Mouse (Mus musculus) bone marrow, adult 2 months (tissue): ENCODE measurements at regions not wholly inside any gene's neighbourhood (a gene's known extent, or its start where the extent isn't known, plus 50 kb on each side); places are given as distances from the start of the nearest gene placed in this dataset.

Source experiments
- H3K27ac ChIP-seq: fragments of 200-500 bp; 2 replicates; pipeline ENCODE4 v1.5.1; 2012; ENCODE audit warnings: low read depth, mild to moderate bottlenecking, control low read depth, inconsistent platforms, low read length; ENCODE audit not compliant: control insufficient read depth, poor library complexity, insufficient read depth
- H3K4me1 ChIP-seq: fragments of 200-500 bp; 2 replicates; pipeline ENCODE4 v1.6.1; 2011; ENCODE audit warnings: low read length; ENCODE audit not compliant: control insufficient read depth, insufficient read depth
- H3K4me3 ChIP-seq: fragments of 200-500 bp; replicated peaks from 2 replicates; pipeline ENCODE3; 2011; ENCODE audit warnings: mild to moderate bottlenecking, low read depth, low read length, control low read depth; ENCODE audit not compliant: control insufficient read depth
- CTCF ChIP-seq: fragments of 200-500 bp; IDR thresholded peaks from 2 replicates; pipeline ENCODE4 v1.5.1; 2011; ENCODE audit warnings: low read length, control low read depth; ENCODE audit not compliant: control insufficient read depth, insufficient read depth
- POLR2A ChIP-seq: fragments of 200-500 bp; IDR thresholded peaks from 2 replicates; pipeline ENCODE4 v1.6.1; 2011; ENCODE audit warnings: low read depth, mild to moderate bottlenecking, control low read depth, low read length, borderline replicate concordance; ENCODE audit not compliant: control insufficient read depth
- WGBS: fragments of 180-500 bp; shearing (Covaris S2); methylation state at CpG from one replicate; pipeline ENCODE4 v1.1.7; 2018; 5-methylcytosine and 5-hydroxymethylcytosine counted together

DNA sequence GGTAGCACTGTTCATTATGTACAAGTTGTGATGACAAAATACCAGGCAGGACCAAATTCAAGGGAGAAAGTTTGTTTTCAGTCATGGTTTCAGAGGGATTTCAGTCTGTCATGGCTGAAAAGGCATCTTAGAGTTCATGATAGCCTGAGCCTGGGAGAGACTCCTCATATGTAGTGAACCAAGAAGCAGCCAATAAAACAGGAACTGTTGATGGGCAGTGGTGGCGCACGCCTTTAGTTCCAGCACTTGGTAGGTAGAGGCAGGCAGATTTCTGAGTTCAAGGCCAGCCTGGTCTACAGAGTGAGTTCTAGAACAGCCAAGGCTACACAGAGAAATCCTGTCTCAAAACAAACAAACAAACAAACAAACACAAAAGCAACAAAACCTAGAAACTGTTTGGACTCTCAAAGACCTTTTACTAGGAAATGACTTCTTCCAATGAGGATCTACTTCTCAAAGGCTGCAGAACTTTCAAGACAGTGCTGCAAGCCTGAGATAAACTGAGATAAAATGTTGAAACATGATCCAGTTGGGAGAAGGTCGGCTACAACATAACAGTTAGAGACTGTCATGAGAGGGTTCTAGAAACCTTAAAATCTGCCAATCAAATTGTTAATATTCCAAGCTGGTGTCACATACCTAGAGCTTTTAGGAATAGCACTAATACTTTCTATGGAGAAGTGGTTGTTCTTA is 817.5 kb upstream of the Lcorl start:
- H3K4me3 ChIP-seq: no peak overlapping the region
- no peaks in the 10 kb centered on the region for H3K4me1 ChIP-seq
- WGBS: 67% methylated on average over 3 of the region's 3 CpGs
- no peak overlapping the region for H3K27ac ChIP-seq
- TF ChIP-seq POLR2A (no peak), CTCF (no peak)

GRCm38 (mm10) chr5:46673413-46673812 is 816.0 kb upstream of the Lcorl start:
- 57% methylated on average over 1 of the region's 1 CpGs for WGBS

DNA sequence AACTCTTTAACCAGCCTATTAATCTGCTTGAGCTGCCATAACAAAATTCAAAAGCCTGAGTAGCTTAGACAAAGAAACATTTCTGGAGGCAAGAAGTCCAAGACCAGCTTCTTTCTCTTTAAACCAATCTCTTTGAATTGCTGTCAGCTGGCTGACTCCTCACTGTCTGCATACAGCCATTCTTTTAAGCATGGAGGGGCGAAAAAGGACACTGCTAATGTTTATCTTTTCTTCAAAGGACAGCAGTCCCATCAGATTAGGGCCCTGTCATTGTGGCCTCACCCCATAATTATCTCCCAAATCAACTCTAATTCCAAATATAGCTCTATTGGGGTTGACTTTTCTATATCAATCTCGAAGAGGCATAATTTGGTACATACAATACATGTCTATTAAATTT is 813.1 kb upstream of the Lcorl start:
- 48% methylated on average over 2 of the region's 2 CpGs for WGBS
- TF ChIP-seq POLR2A (no peak), CTCF (no peak)

More at GRCm38 (mm10) chr5:46673413-46673812, 816.0 kb upstream of the Lcorl start:
- Histone ChIP-seq H3K4me1 (no peaks in the 10 kb centered on the region), H3K27ac (no peak overlapping the region), H3K4me3 (no peak overlapping the region)
- TF ChIP-seq POLR2A (no peak), CTCF (no peak)

DNA sequence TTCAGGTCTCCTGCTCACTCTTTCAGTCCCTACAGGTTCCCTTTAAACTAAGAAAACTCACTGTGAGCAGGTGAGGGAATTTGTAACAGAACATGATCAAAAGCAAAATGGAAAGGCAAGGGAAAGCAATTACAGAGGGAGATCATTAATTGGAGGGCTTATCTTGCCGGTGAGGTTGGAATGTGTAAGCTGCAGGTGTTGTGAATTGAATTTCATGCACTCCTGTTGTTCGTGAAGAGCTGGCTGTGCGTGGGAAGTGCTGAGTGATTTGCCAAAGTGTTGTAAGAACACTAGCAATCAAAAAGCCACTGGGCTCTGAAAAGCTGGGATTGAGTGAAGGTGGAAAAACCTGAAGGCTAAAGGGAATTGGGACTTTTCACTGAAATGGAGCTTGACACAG is 808.8 kb upstream of the Lcorl start:
- Histone ChIP-seq H3K27ac (no peak overlapping the region), H3K4me3 (no peak overlapping the region), H3K4me1 (no peaks in the 10 kb centered on the region)
- TF ChIP-seq CTCF: no peak
- no peak for TF ChIP-seq POLR2A
- WGBS: 61% methylated on average over 3 of the region's 3 CpGs

More for the DNA sequence above, 813.1 kb upstream of the Lcorl start:
- no peaks in the 10 kb centered on the region for H3K4me1 ChIP-seq
- no peak overlapping the region for H3K4me3 ChIP-seq
- no peak overlapping the region for H3K27ac ChIP-seq

DNA sequence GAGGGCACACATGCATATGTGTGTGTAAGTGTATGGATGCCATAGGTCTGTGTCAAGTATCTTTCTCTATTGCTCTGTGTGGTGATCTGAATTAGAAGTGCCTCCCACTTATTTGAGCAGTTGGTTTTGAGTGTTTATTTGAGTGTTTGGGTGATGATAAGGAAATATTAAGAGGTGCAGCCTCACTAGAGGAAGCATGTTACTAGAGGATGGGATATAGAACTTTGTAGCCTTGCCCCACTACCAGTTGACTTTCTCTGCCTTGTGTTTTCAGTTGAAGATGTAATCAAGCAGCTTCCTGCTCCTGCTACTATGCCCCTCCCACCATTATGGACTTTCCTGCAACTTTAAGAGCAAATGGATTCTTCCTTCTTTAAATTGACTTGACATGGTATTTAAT is 799.6 kb upstream of the Lcorl start:
- Histone ChIP-seq H3K27ac (no peak overlapping the region), H3K4me3 (no peak overlapping the region), H3K4me1 (no peaks in the 10 kb centered on the region)
- TF ChIP-seq POLR2A: no peak
- TF ChIP-seq CTCF: no peak

GRCm38 (mm10) chr5:46654189-46654588 is 796.8 kb upstream of the Lcorl start:
- WGBS: 70% methylated on average over 1 of the region's 1 CpGs
- H3K4me3 ChIP-seq: no peak overlapping the region
- H3K4me1 ChIP-seq: no peaks in the 10 kb centered on the region
- no peak overlapping the region for H3K27ac ChIP-seq
- TF ChIP-seq CTCF: no peak
- TF ChIP-seq POLR2A: no peak

DNA sequence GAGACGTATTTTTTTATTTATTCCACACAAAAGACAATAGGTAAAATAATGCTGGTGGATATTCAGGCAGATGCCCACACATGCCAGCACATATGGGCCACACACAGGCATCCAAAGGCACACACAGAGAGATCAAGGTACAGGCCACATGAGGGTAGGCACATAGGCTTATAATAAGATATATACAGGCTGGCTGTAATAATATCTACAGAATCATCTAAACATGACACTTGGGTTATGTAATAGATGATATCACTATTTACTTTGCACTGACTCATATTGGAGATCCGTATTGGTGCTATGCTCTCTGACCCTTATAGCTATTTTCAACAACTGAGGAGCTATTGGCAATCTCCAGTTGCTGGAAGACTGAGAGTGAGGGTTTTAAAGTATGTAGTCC is 785.6 kb upstream of the Lcorl start:
- TF ChIP-seq POLR2A: no peak
- no peak for TF ChIP-seq CTCF

GRCm38 (mm10) chr5:46635116-46635668 is 777.8 kb upstream of the Lcorl start:
- no peak for TF ChIP-seq POLR2A
- TF ChIP-seq CTCF: no peak
- Histone ChIP-seq H3K27ac (no peak overlapping the region), H3K4me3 (no peak overlapping the region), H3K4me1 (no peaks in the 10 kb centered on the region)

More for the DNA sequence above, 785.6 kb upstream of the Lcorl start:
- Histone ChIP-seq H3K4me3 (no peak overlapping the region), H3K4me1 (no peaks in the 10 kb centered on the region), H3K27ac (no peak overlapping the region)
- 70% methylated on average over 2 of the region's 2 CpGs for WGBS
